Mouse (Mus musculus): ENCODE data around the gene Rnf150. TPM values are rescaled to one million over a fixed set of nuclear protein-coding genes. Genes with fewer than 3 reads are reported as not detected.

Rnf150 gene
- polyA plus RNA-seq, 1 experiment, result 17.9 TPM

GRCm38 (mm10) chr8:82920124-82920523 lies 57.0 kb downstream of the Rnf150 start:
- no peak overlapping the region for H3K4me3 ChIP-seq (ENCODE audit: insufficient read depth, low read length)
- no peak for TF ChIP-seq POLR2A (IDR thresholded peaks at IDR 0.05; ENCODE audit: extremely low read depth, insufficient read depth, low read length)
- no peak for TF ChIP-seq CTCF (IDR thresholded peaks at IDR 0.05; ENCODE audit: extremely low read depth, insufficient read depth, low read length)
- H3K4me1 ChIP-seq (ENCODE audit: control insufficient read depth, insufficient read depth, low read length), result no peaks in the 10 kb centered on the region; the same call in 1 of the 2 replicates
- no peak overlapping the region for H3K27ac ChIP-seq (ENCODE audit: insufficient read depth, low read length)

GRCm38 (mm10) chr8:82925286-82925685 lies 62.1 kb downstream of the Rnf150 start:
- H3K4me1 ChIP-seq (ENCODE audit: control insufficient read depth, insufficient read depth, low read length), result no peaks in the 10 kb centered on the region
- no peak overlapping the region for H3K27ac ChIP-seq (ENCODE audit: insufficient read depth, low read length)
- no peak overlapping the region for H3K4me3 ChIP-seq (ENCODE audit: insufficient read depth, low read length)
- TF ChIP-seq POLR2A (IDR thresholded peaks at IDR 0.05; ENCODE audit: extremely low read depth, insufficient read depth, low read length), result no peak
- no peak for TF ChIP-seq CTCF (IDR thresholded peaks at IDR 0.05; ENCODE audit: extremely low read depth, insufficient read depth, low read length)

GRCm38 (mm10) chr8:82926518-82926917 lies 63.4 kb downstream of the Rnf150 start:
- H3K4me3 ChIP-seq (ENCODE audit: insufficient read depth, low read length), result no peak overlapping the region
- TF ChIP-seq CTCF (IDR thresholded peaks at IDR 0.05; ENCODE audit: extremely low read depth, insufficient read depth, low read length) (no peak), POLR2A (IDR thresholded peaks at IDR 0.05; ENCODE audit: extremely low read depth, insufficient read depth, low read length) (no peak)
- H3K4me1 ChIP-seq (ENCODE audit: control insufficient read depth, insufficient read depth, low read length), result peaks cover 3% of the 10 kb centered on the region
- H3K27ac ChIP-seq (ENCODE audit: insufficient read depth, low read length), result no peak overlapping the region

GRCm38 (mm10) chr8:82931554-82931953 lies 68.4 kb downstream of the Rnf150 start:
- TF ChIP-seq POLR2A (IDR thresholded peaks at IDR 0.05; ENCODE audit: extremely low read depth, insufficient read depth, low read length) (no peak), CTCF (IDR thresholded peaks at IDR 0.05; ENCODE audit: extremely low read depth, insufficient read depth, low read length) (no peak)
- H3K4me1 ChIP-seq (ENCODE audit: control insufficient read depth, insufficient read depth, low read length), result peaks cover 4% of the 10 kb centered on the region
- no peak overlapping the region for H3K27ac ChIP-seq (ENCODE audit: insufficient read depth, low read length)

GRCm38 (mm10) chr8:82936162-82936561 lies 73.0 kb downstream of the Rnf150 start:
- H3K4me1 ChIP-seq (ENCODE audit: control insufficient read depth, insufficient read depth, low read length), result peaks cover 12% of the 10 kb centered on the region
- TF ChIP-seq CTCF (IDR thresholded peaks at IDR 0.05; ENCODE audit: extremely low read depth, insufficient read depth, low read length) (no peak), POLR2A (IDR thresholded peaks at IDR 0.05; ENCODE audit: extremely low read depth, insufficient read depth, low read length) (no peak)
- no peak overlapping the region for H3K27ac ChIP-seq (ENCODE audit: insufficient read depth, low read length)
- no peak overlapping the region for H3K4me3 ChIP-seq (ENCODE audit: insufficient read depth, low read length)

More at GRCm38 (mm10) chr8:82931554-82931953, 68.4 kb downstream of the Rnf150 start:
- no peak overlapping the region for H3K4me3 ChIP-seq (ENCODE audit: insufficient read depth, low read length)

GRCm38 (mm10) chr8:82936866-82937265 lies 73.7 kb downstream of the Rnf150 start:
- peaks cover 9% of the 10 kb centered on the region for H3K4me1 ChIP-seq (ENCODE audit: control insufficient read depth, insufficient read depth, low read length)
- no peak for TF ChIP-seq CTCF (IDR thresholded peaks at IDR 0.05; ENCODE audit: extremely low read depth, insufficient read depth, low read length)
- TF ChIP-seq POLR2A (IDR thresholded peaks at IDR 0.05; ENCODE audit: extremely low read depth, insufficient read depth, low read length), result no peak
- H3K4me3 ChIP-seq (ENCODE audit: insufficient read depth, low read length), result no peak overlapping the region
- H3K27ac ChIP-seq (ENCODE audit: insufficient read depth, low read length), result no peak overlapping the region; the same call in 1 of the 2 replicates

GRCm38 (mm10) chr8:82939912-82940311 lies 76.8 kb downstream of the Rnf150 start:
- peaks cover 12% of the 10 kb centered on the region for H3K4me1 ChIP-seq (ENCODE audit: control insufficient read depth, insufficient read depth, low read length)
- no peak overlapping the region for H3K4me3 ChIP-seq (ENCODE audit: insufficient read depth, low read length)
- H3K27ac ChIP-seq (ENCODE audit: insufficient read depth, low read length), result no peak overlapping the region
- TF ChIP-seq POLR2A (IDR thresholded peaks at IDR 0.05; ENCODE audit: extremely low read depth, insufficient read depth, low read length) (no peak), CTCF (IDR thresholded peaks at IDR 0.05; ENCODE audit: extremely low read depth, insufficient read depth, low read length) (no peak)

GRCm38 (mm10) chr8:82943223-82944006 lies 80.3 kb downstream of the Rnf150 start:
- TF ChIP-seq CTCF (IDR thresholded peaks at IDR 0.05; ENCODE audit: extremely low read depth, insufficient read depth, low read length), result no peak
- no peak for TF ChIP-seq POLR2A (IDR thresholded peaks at IDR 0.05; ENCODE audit: extremely low read depth, insufficient read depth, low read length)
- H3K27ac ChIP-seq (ENCODE audit: insufficient read depth, low read length), result no peak overlapping the region
- peaks cover 13% of the 10 kb centered on the region for H3K4me1 ChIP-seq (ENCODE audit: control insufficient read depth, insufficient read depth, low read length)
- no peak overlapping the region for H3K4me3 ChIP-seq (ENCODE audit: insufficient read depth, low read length)

GRCm38 (mm10) chr8:82945867-82946266 lies 82.7 kb downstream of the Rnf150 start:
- Histone ChIP-seq H3K27ac (ENCODE audit: insufficient read depth, low read length) (peak overlapping the region; percentile 64; the same call in 1 of the 2 replicates), H3K4me3 (ENCODE audit: insufficient read depth, low read length) (no peak overlapping the region), H3K4me1 (ENCODE audit: control insufficient read depth, insufficient read depth, low read length) (peaks cover 11% of the 10 kb centered on the region)
- TF ChIP-seq CTCF (IDR thresholded peaks at IDR 0.05; ENCODE audit: extremely low read depth, insufficient read depth, low read length) (no peak), POLR2A (IDR thresholded peaks at IDR 0.05; ENCODE audit: extremely low read depth, insufficient read depth, low read length) (no peak)

GRCm38 (mm10) chr8:82946658-82947057 lies 83.5 kb downstream of the Rnf150 start:
- Histone ChIP-seq H3K4me3 (ENCODE audit: insufficient read depth, low read length) (no peak overlapping the region), H3K27ac (ENCODE audit: insufficient read depth, low read length) (peak overlapping the region; percentile 19; the same call in 1 of the 2 replicates), H3K4me1 (ENCODE audit: control insufficient read depth, insufficient read depth, low read length) (peaks cover 11% of the 10 kb centered on the region)
- TF ChIP-seq POLR2A (IDR thresholded peaks at IDR 0.05; ENCODE audit: extremely low read depth, insufficient read depth, low read length) (no peak), CTCF (IDR thresholded peaks at IDR 0.05; ENCODE audit: extremely low read depth, insufficient read depth, low read length) (no peak)

All from cortical plate, adult 2 months (tissue).